Mouse (Mus musculus): Measurements from ENCODE around the gene Pard3. TPM values are rescaled to one million over a fixed set of nuclear protein-coding genes. Genes with fewer than 3 reads are reported as not detected.

The Pard3 gene
- total RNA-seq (2017), result 0.61 and 0.93 TPM in 2 replicates

GRCm38 (mm10) chr8:127063551-127064360, at the start of gene Pard3:
Gene Pard3, plus strand, starts transcription at chr8:127063893.
- ATAC-seq (ENCODE audit: extremely low read depth, insufficient number of reproducible peaks, low FRiP score, poor library complexity, severe bottlenecking), result no peak

GRCm38 (mm10) chr8:127021830-127022229, 41.9 kb upstream of the Pard3 start:
- no peak for ATAC-seq (ENCODE audit: extremely low read depth, insufficient number of reproducible peaks, low FRiP score, poor library complexity, severe bottlenecking)

- no peak for ATAC-seq (ENCODE audit: extremely low read depth, insufficient number of reproducible peaks, low FRiP score, poor library complexity, severe bottlenecking)
Observed at GRCm38 (mm10) chr8:127025256-127025717, 38.4 kb upstream of the Pard3 start.

GRCm38 (mm10) chr8:127025775-127026174, 37.9 kb upstream of the Pard3 start:
- ATAC-seq (ENCODE audit: extremely low read depth, insufficient number of reproducible peaks, low FRiP score, poor library complexity, severe bottlenecking), result no peak

GRCm38 (mm10) chr8:127031476-127031875, 32.2 kb upstream of the Pard3 start:
- ATAC-seq (ENCODE audit: extremely low read depth, insufficient number of reproducible peaks, low FRiP score, poor library complexity, severe bottlenecking), result no peak

- ATAC-seq (ENCODE audit: extremely low read depth, insufficient number of reproducible peaks, low FRiP score, poor library complexity, severe bottlenecking), result no peak
Observed at GRCm38 (mm10) chr8:127038928-127039327, 24.8 kb upstream of the Pard3 start.

- ATAC-seq (ENCODE audit: extremely low read depth, insufficient number of reproducible peaks, low FRiP score, poor library complexity, severe bottlenecking), result no peak
Observed at GRCm38 (mm10) chr8:127049996-127050395, 13.7 kb upstream of the Pard3 start.

- ATAC-seq (ENCODE audit: extremely low read depth, insufficient number of reproducible peaks, low FRiP score, poor library complexity, severe bottlenecking), result no peak
Observed at GRCm38 (mm10) chr8:127052132-127052531, 11.6 kb upstream of the Pard3 start.

GRCm38 (mm10) chr8:127055081-127055480, 8.6 kb upstream of the Pard3 start:
- ATAC-seq (ENCODE audit: extremely low read depth, insufficient number of reproducible peaks, low FRiP score, poor library complexity, severe bottlenecking), result no peak

- ATAC-seq (ENCODE audit: extremely low read depth, insufficient number of reproducible peaks, low FRiP score, poor library complexity, severe bottlenecking), result no peak
Observed at GRCm38 (mm10) chr8:127058759-127059158, 4.9 kb upstream of the Pard3 start.

- no peak for ATAC-seq (ENCODE audit: extremely low read depth, insufficient number of reproducible peaks, low FRiP score, poor library complexity, severe bottlenecking)
Observed at GRCm38 (mm10) chr8:127059826-127060225, 3.9 kb upstream of the Pard3 start.

GRCm38 (mm10) chr8:127064361-127065112, 844 bp downstream of the Pard3 start:
- no peak for ATAC-seq (ENCODE audit: extremely low read depth, insufficient number of reproducible peaks, low FRiP score, poor library complexity, severe bottlenecking)

GRCm38 (mm10) chr8:127065113-127065473, 1.4 kb downstream of the Pard3 start:
- ATAC-seq (ENCODE audit: extremely low read depth, insufficient number of reproducible peaks, low FRiP score, poor library complexity, severe bottlenecking), result no peak

GRCm38 (mm10) chr8:127065791-127066190, 2.1 kb downstream of the Pard3 start:
- ATAC-seq (ENCODE audit: extremely low read depth, insufficient number of reproducible peaks, low FRiP score, poor library complexity, severe bottlenecking), result no peak

- ATAC-seq (ENCODE audit: extremely low read depth, insufficient number of reproducible peaks, low FRiP score, poor library complexity, severe bottlenecking), result no peak
Observed at GRCm38 (mm10) chr8:127066501-127066900, 2.8 kb downstream of the Pard3 start.

GRCm38 (mm10) chr8:127068719-127069118, 5.0 kb downstream of the Pard3 start:
- no peak for ATAC-seq (ENCODE audit: extremely low read depth, insufficient number of reproducible peaks, low FRiP score, poor library complexity, severe bottlenecking)

GRCm38 (mm10) chr8:127070225-127070624, 6.5 kb downstream of the Pard3 start:
- no peak for ATAC-seq (ENCODE audit: extremely low read depth, insufficient number of reproducible peaks, low FRiP score, poor library complexity, severe bottlenecking)

GRCm38 (mm10) chr8:127073052-127073618, 9.4 kb downstream of the Pard3 start:
- no peak for ATAC-seq (ENCODE audit: extremely low read depth, insufficient number of reproducible peaks, low FRiP score, poor library complexity, severe bottlenecking)

GRCm38 (mm10) chr8:127076511-127076910, 12.8 kb downstream of the Pard3 start:
- no peak for ATAC-seq (ENCODE audit: extremely low read depth, insufficient number of reproducible peaks, low FRiP score, poor library complexity, severe bottlenecking)

Data from neutrophil, adult 5-6 weeks (primary cell).